Mouse (Mus musculus) embryonic facial prominence, embryonic 10.5 days (tissue): ENCODE data around the gene Mapk10. TPM values are rescaled to one million over a fixed set of nuclear protein-coding genes. Genes with fewer than 3 reads are reported as not detected.

ENCODE experiments used
- DNase-seq: peaks from one replicate; pipeline ENCODE4 v3.0.0-alpha.2; 2017; ENCODE audit warnings: low spot score
- H3K27ac ChIP-seq: fragments of 300-500 bp; sonication (generic); replicated peaks from 2 replicates; pipeline ENCODE4 v1.5.1; 2016; ENCODE audit warnings: mild to moderate bottlenecking
- H3K27me3 ChIP-seq: fragments of 300-500 bp; sonication (generic); replicated peaks from 2 replicates; pipeline ENCODE4 v1.6.1; 2016; ENCODE audit warnings: low read depth, mild to moderate bottlenecking; ENCODE audit not compliant: poor library complexity, severe bottlenecking
- H3K36me3 ChIP-seq: fragments of 300-500 bp; sonication (generic); replicated peaks from 2 replicates; pipeline ENCODE4 v1.6.1; 2016; ENCODE audit warnings: mild to moderate bottlenecking, moderate library complexity
- H3K4me1 ChIP-seq: fragments of 300-500 bp; sonication (generic); 2 replicates; pipeline ENCODE4 v1.6.1; 2016
- H3K4me3 ChIP-seq: fragments of 300-500 bp; sonication (generic); 2 replicates; pipeline ENCODE4 v1.5.1; 2016; ENCODE audit warnings: mild to moderate bottlenecking, moderate library complexity
- H3K9me3 ChIP-seq: fragments of 300-500 bp; sonication (generic); 2 replicates; pipeline ENCODE4 v1.6.1; 2016; ENCODE audit warnings: mild to moderate bottlenecking
- WGBS: fragments of 180-500 bp; shearing (Covaris S2); methylation state at CpG from one replicate; pipeline ENCODE4 v1.1.7; 2016; 5-methylcytosine and 5-hydroxymethylcytosine counted together
- polyA plus RNA-seq: library from polyadenylated mRNA; unstranded; fragments of >200 nt; fragmentation: Nextera tagmentation; extraction: Ambion mirVana; gene quantifications from 2 replicates; pipeline ENCODE4 v1.2.1, GENCODE M21; 2016

Gene Mapk10
- polyA plus RNA-seq, 1 experiment from 2014 or later = 6.6 TPM

- H3K36me3 ChIP-seq = no peaks in the 10 kb centered on the region
- H3K27ac ChIP-seq = no peak overlapping the region
- 0 out of 2 replicates have a peak, but pooled peaks cover 4% of the 10 kb centered on the region for H3K4me1 ChIP-seq
- H3K4me3 ChIP-seq = no peak overlapping the region
- H3K27me3 ChIP-seq = no peaks in the 10 kb centered on the region
- 58% methylated on average over 3 of the region's 3 CpGs for WGBS
- no peaks in the 10 kb centered on the region for H3K9me3 ChIP-seq
- DNase-seq = no peak
Observed at GRCm38 (mm10) chr5:103020954-103021353, 190.2 kb downstream of the Mapk10 start.

DNA sequence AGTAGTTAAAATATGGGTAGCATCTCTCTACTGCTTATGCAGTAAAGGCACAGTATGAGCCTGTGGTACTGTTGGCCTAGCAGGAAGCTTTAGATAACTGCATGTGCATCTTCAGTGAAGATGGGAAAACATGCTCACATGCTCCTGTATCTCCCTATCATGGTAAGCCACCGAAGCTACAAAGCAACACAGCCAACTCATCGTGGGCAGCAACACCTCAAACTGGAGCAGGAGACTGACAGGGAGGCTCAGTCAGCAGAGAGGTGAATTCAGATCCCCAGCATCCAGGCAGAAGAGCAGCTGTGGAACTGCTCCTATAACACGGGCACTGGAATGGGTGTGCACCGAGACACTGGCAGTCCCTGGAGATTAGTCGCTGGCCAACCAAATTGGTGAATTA lies 191.0 kb downstream of the Mapk10 start:
- H3K4me3 ChIP-seq = no peak overlapping the region
- no peaks in the 10 kb centered on the region for H3K9me3 ChIP-seq
- H3K27me3 ChIP-seq = no peaks in the 10 kb centered on the region
- H3K36me3 ChIP-seq = no peaks in the 10 kb centered on the region
- 0 out of 2 replicates have a peak, but pooled peaks cover 4% of the 10 kb centered on the region for H3K4me1 ChIP-seq
- WGBS = 91% methylated on average over 5 of the region's 5 CpGs
- no peak overlapping the region for H3K27ac ChIP-seq
- no peak for DNase-seq

- Histone ChIP-seq H3K4me1 (0 out of 2 replicates have a peak, but pooled peaks cover 4% of the 10 kb centered on the region), H3K27me3 (no peaks in the 10 kb centered on the region), H3K27ac (no peak overlapping the region), H3K36me3 (no peaks in the 10 kb centered on the region), H3K4me3 (no peak overlapping the region), H3K9me3 (no peaks in the 10 kb centered on the region)
- WGBS = 83% methylated on average over 7 of the region's 7 CpGs
- DNase-seq = no peak
Observed at GRCm38 (mm10) chr5:103017637-103018036, 193.5 kb downstream of the Mapk10 start.

DNA sequence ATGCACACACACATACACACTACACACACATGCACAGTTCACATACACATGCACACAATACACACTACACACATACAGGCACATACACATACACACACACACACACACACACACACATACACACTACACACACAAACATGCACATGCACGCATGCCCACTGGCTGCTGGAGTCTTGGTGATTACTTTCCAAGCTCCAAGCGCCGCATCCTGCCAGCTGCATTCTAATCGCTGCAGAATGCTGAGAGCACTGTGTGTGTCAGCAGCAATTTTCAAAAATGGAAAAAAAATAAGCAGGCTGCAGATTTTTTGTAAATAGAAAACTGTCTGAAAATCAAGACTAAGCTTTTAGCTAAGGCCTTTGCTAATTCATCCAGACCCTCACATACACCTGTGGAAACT lies 196.8 kb downstream of the Mapk10 start:
- WGBS = 94% methylated on average over 4 of the region's 4 CpGs
- Histone ChIP-seq H3K9me3 (no peaks in the 10 kb centered on the region), H3K4me3 (no peak overlapping the region), H3K27ac (no peak overlapping the region), H3K4me1 (no peaks in the 10 kb centered on the region), H3K36me3 (no peaks in the 10 kb centered on the region), H3K27me3 (no peaks in the 10 kb centered on the region)
- no peak for DNase-seq

DNA sequence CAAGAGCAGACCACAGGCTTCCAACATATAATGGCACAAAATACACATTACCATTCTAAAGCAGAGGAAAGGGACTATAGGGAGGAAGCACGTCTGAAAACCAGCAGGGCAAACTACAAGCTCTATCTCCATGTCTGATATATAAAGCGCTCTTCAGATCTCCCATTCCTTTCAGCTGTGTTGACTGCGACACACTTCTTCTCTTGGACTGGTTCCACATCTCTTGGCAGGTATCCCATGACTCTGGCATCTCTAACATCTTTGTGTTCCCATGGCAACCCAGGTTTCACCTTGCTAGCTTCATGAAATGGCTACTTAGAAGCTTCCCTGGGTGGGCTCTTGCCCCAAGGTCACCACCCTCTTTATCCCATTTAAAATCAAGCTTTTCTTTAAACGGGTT lies 202.2 kb downstream of the Mapk10 start:
- Histone ChIP-seq H3K27ac (no peak overlapping the region), H3K27me3 (no peaks in the 10 kb centered on the region), H3K4me1 (no peaks in the 10 kb centered on the region), H3K36me3 (no peaks in the 10 kb centered on the region), H3K9me3 (no peaks in the 10 kb centered on the region), H3K4me3 (no peak overlapping the region)
- WGBS = 89% methylated on average over 4 of the region's 4 CpGs
- DNase-seq = no peak

DNA sequence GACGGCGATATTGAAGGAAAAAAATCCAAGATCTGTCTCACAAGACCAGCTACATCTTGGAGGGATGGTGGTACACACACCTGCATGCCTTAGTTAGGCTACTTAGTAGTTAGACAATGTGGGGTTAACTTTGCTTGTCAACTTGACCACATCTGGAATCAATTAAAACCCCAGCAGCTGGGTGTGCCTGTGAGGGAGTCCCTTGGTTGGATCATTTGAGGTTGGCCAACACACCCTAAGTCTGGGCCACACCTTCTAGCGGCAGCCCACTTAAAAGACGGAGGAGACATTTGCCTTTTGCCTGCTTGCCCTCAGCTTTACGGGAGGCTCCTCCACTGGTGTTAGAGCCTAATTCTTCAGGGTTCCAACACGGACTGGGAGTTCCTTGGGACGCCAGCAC lies 209.0 kb downstream of the Mapk10 start:
- Histone ChIP-seq H3K4me3 (no peak overlapping the region), H3K9me3 (no peaks in the 10 kb centered on the region), H3K36me3 (no peaks in the 10 kb centered on the region), H3K27me3 (no peaks in the 10 kb centered on the region), H3K27ac (no peak overlapping the region), H3K4me1 (peaks cover 10% of the 10 kb centered on the region)
- peak; percentile 31 for DNase-seq
- WGBS = 54% methylated on average over 7 of the region's 7 CpGs

- Histone ChIP-seq H3K4me3 (no peak overlapping the region), H3K4me1 (peaks cover 10% of the 10 kb centered on the region), H3K36me3 (no peaks in the 10 kb centered on the region), H3K27me3 (no peaks in the 10 kb centered on the region), H3K27ac (no peak overlapping the region), H3K9me3 (no peaks in the 10 kb centered on the region)
- DNase-seq = no peak
- WGBS = 87% methylated on average over 6 of the region's 6 CpGs
Observed at GRCm38 (mm10) chr5:103000572-103000971, 210.6 kb downstream of the Mapk10 start.

DNA sequence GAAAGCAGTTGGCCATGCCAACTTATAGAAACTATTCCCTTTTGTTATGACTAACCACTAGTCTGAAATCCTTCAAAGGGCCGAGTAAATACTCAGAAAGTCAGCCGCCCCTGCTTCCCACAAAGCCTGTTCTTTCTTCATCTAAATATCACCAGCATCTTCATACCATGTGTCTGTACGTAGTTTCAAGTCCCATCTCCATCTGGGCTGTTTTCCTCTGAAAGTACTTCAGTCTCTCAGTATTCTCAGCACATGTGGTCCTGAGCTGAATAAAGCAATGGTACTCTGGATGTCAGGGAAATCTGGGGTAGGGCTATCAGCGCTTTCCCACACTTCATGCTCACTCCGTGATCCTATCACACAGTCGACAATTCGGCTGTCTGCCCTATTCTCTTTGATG lies 212.6 kb downstream of the Mapk10 start:
- no peak overlapping the region for H3K4me3 ChIP-seq
- WGBS = 92% methylated on average over 7 of the region's 7 CpGs
- H3K4me1 ChIP-seq = peaks cover 13% of the 10 kb centered on the region
- H3K9me3 ChIP-seq = no peaks in the 10 kb centered on the region
- H3K36me3 ChIP-seq = no peaks in the 10 kb centered on the region
- no peak for DNase-seq
- H3K27ac ChIP-seq = no peak overlapping the region
- H3K27me3 ChIP-seq = no peaks in the 10 kb centered on the region

GRCm38 (mm10) chr5:102997907-102998306 lies 213.2 kb downstream of the Mapk10 start:
- Histone ChIP-seq H3K9me3 (no peaks in the 10 kb centered on the region), H3K36me3 (no peaks in the 10 kb centered on the region), H3K27ac (no peak overlapping the region), H3K4me1 (peaks cover 13% of the 10 kb centered on the region), H3K4me3 (no peak overlapping the region), H3K27me3 (no peaks in the 10 kb centered on the region)
- DNase-seq = no peak
- 92% methylated on average over 11 of the region's 11 CpGs for WGBS

- 0 out of 2 replicates have a peak, but pooled peaks cover 3% of the 10 kb centered on the region for H3K4me1 ChIP-seq
- WGBS = 92% methylated on average over 7 of the region's 7 CpGs
- H3K9me3 ChIP-seq = no peaks in the 10 kb centered on the region
- H3K27ac ChIP-seq = no peak overlapping the region
- H3K4me3 ChIP-seq = no peak overlapping the region
- no peak for DNase-seq
- H3K36me3 ChIP-seq = no peaks in the 10 kb centered on the region
- H3K27me3 ChIP-seq = no peaks in the 10 kb centered on the region
Observed at GRCm38 (mm10) chr5:102996331-102996730, 214.8 kb downstream of the Mapk10 start.

DNA sequence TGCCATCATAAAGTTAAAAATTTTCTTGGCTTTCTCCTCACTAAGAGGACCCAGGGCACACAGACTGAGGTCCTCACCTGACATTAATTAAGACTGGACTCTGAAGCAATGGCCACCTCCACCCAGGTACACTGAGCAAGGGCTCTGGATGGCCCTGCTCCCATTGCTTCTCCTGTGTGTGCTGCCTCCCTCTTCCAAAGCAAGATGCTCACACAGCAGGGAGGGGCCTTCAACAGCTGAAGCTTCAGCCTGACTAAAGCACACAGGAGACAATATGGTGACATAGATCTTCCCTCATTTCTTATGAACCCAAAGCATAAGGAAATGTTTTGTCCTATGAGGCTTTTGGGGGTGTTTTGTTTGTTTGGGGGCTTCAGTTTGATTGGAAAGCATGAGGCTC lies 215.2 kb downstream of the Mapk10 start:
- no peaks in the 10 kb centered on the region for H3K27me3 ChIP-seq
- H3K4me1 ChIP-seq = 0 out of 2 replicates have a peak, but pooled peaks cover 3% of the 10 kb centered on the region
- H3K27ac ChIP-seq = no peak overlapping the region
- H3K4me3 ChIP-seq = no peak overlapping the region
- no peaks in the 10 kb centered on the region for H3K36me3 ChIP-seq
- H3K9me3 ChIP-seq = no peaks in the 10 kb centered on the region
- DNase-seq = no peak

DNA sequence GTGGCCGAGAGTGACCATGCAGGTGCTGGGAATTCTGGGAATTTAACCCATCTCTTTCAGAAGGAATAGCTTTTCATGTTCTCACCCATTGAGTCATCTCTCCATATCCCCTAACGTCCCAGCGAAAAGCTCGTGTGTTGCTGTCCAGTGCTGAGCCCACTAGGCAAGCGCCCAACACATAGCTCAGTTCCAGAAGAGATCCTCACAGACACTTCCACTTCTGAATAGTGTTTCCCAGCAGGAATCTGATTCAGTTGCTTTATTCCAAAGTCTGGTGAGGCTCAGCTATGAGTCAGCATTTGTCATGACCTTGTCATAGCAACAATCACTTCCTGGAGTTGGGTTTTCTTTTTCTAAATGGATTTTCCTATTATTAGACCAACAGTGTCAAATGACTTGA lies 217.2 kb downstream of the Mapk10 start:
- DNase-seq = no peak
- Histone ChIP-seq H3K27me3 (no peaks in the 10 kb centered on the region), H3K4me3 (no peak overlapping the region), H3K36me3 (no peaks in the 10 kb centered on the region), H3K9me3 (no peaks in the 10 kb centered on the region), H3K4me1 (0 out of 2 replicates have a peak, but pooled peaks cover 3% of the 10 kb centered on the region), H3K27ac (no peak overlapping the region)
- WGBS = 86% methylated on average over 5 of the region's 5 CpGs

DNA sequence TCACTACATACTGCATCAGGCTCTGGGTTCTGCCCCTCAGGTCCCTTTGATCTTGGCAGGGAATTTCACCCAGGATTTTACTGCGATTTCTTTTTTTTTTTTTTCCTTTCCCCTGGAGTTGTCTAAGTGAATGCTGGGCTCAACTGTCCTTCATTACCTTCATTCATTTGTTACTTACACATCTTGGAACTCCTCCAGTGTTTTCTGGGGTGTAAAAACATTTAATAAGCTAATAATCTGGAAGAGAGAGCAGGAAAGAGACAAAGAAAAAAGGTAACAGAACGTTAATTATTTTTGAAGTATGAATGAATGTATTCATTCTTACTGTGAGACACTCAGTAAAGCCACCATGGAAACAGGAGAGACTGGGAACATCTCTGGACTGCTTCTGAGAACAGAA lies 219.4 kb downstream of the Mapk10 start:
- H3K4me3 ChIP-seq = no peak overlapping the region
- 86% methylated on average over 2 of the region's 2 CpGs for WGBS
- H3K9me3 ChIP-seq = no peaks in the 10 kb centered on the region
- H3K4me1 ChIP-seq = 0 out of 2 replicates have a peak, but pooled peaks cover 3% of the 10 kb centered on the region
- no peaks in the 10 kb centered on the region for H3K36me3 ChIP-seq
- H3K27ac ChIP-seq = no peak overlapping the region
- H3K27me3 ChIP-seq = no peaks in the 10 kb centered on the region
- DNase-seq = no peak

DNA sequence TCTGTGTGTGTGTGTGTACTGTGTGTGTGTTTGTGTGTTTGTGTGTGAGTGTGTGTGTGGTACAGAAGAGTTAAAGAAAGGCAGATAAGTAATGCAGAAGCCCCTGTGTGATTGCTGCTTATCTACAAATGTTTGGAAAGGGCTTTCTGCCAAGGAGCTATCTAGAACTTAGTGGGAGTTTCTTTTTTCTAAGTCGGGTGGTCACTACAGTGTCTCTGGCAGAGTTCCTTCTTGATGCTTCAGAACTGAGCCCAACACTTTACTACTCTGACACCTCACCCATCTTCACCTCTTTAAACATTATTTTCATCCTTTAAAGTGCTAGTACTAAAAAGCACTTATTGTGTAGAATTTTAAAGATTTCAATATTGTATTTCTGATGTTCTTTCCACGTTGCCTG lies 232.8 kb downstream of the Mapk10 start:
- no peaks in the 10 kb centered on the region for H3K9me3 ChIP-seq
- no peaks in the 10 kb centered on the region for H3K27me3 ChIP-seq
- no peak overlapping the region for H3K4me3 ChIP-seq
- 83% methylated on average over 2 of the region's 2 CpGs for WGBS
- no peak for DNase-seq
- H3K4me1 ChIP-seq = peaks cover 11% of the 10 kb centered on the region
- H3K36me3 ChIP-seq = no peaks in the 10 kb centered on the region
- H3K27ac ChIP-seq = no peak overlapping the region
